Mouse (Mus musculus) gastrocnemius, postnatal 14 days (tissue): ENCODE results near the gene Phc2. TPM values are rescaled to one million over a fixed set of nuclear protein-coding genes. Genes with fewer than 3 reads are reported as not detected.
"Not testable (repeated sequence)": the region's sequence is repeated elsewhere in the genome, so short reads cannot be mapped to it uniquely, and the experiment has no call there.

Experiments used
- DNase-seq: peaks from one replicate; pipeline ENCODE4 v3.0.0; 2021; ENCODE audit warnings: mixed read lengths
- intact Hi-C: fragments of 180-260 bp; cut with DNase I; formaldehyde crosslinking; loops from one replicate; pipeline ENCODE4 v1.15.1; 2025; ENCODE audit warnings: low total_unique reads
- long read RNA-seq, 2 experiments: library from polyadenylated mRNA; stranded (forward); transcript quantifications; one replicate each; pipeline ENCODE4 v2.0.0; 2021
- total RNA-seq, 2 experiments: library from RNA; stranded (reverse); gene quantifications; 2 replicates each; pipeline ENCODE4 v1.2.3; 2021

Phc2 gene
- total RNA-seq = 10 to 100 TPM; 27.1 to 27.9 TPM
- long read RNA-seq, experiment 1, transcript Phc2-202 (7 exons, 2,535 nt) = major isoform, 36 of 58 reads
- long read RNA-seq, experiment 1, partial matches to known transcripts = 3 of 58 reads
- long read RNA-seq, experiment 1, other reads (novel, unspliced or antisense) = 17 of 58 reads
- long read RNA-seq, experiment 2, transcript Phc2-202 (7 exons, 2,535 nt) = major isoform, 27 of 49 reads
- long read RNA-seq, experiment 2, partial matches to known transcripts = 3 of 49 reads
- long read RNA-seq, experiment 2, other reads (novel, unspliced or antisense) = 17 of 49 reads

GRCm38 (mm10) chr4:128654505-128655381 is at the start of gene Phc2:
Phc2 (plus strand) TSS chr4:128654702.
- DNase-seq = peak; percentile 92
- intact Hi-C loops = no loop called here

- DNase-seq = no peak
- intact Hi-C loops = no loop called here
Measured at GRCm38 (mm10) chr4:128606586-128606985, 47.9 kb upstream of the Phc2 start.

GRCm38 (mm10) chr4:128607661-128608060 is 46.8 kb upstream of the Phc2 start:
- intact Hi-C loops = no loop called here
- no peak for DNase-seq

GRCm38 (mm10) chr4:128609276-128609924 is 45.1 kb upstream of the Phc2 start:
- intact Hi-C loops = no loop called here
- DNase-seq = no peak

GRCm38 (mm10) chr4:128609925-128610402 is 44.5 kb upstream of the Phc2 start, which contains the start of gene Zscan20:
Zscan20 (minus strand) TSS chr4:128610098.
- peak; percentile 96 for DNase-seq
- intact Hi-C loops = loop anchor here (10.0 kb wide), 1 partner anchor 165 kb away; no protein-coding TSS in a partner anchor

- intact Hi-C loops = loop anchor here (10.0 kb wide), 1 partner anchor 164 kb away; no protein-coding TSS in a partner anchor
- DNase-seq = no peak
Measured at GRCm38 (mm10) chr4:128610706-128611105, 43.8 kb upstream of the Phc2 start.

- intact Hi-C loops = loop anchor here (10.0 kb wide), 1 partner anchor 163 kb away; no protein-coding TSS in a partner anchor
- DNase-seq = not testable (repeated sequence)
Measured at GRCm38 (mm10) chr4:128611726-128612125, 42.8 kb upstream of the Phc2 start.

GRCm38 (mm10) chr4:128613326-128613725 is 41.2 kb upstream of the Phc2 start:
- intact Hi-C loops = loop anchor here (10.0 kb wide), 1 partner anchor 161 kb away; no protein-coding TSS in a partner anchor
- no peak for DNase-seq

- DNase-seq = no peak
- intact Hi-C loops = loop anchor here (10.0 kb wide), 1 partner anchor 159 kb away; no protein-coding TSS in a partner anchor
Measured at GRCm38 (mm10) chr4:128615761-128616160, 38.7 kb upstream of the Phc2 start.

GRCm38 (mm10) chr4:128617363-128618120 is 37.0 kb upstream of the Phc2 start:
- intact Hi-C loops = loop anchor here (10.0 kb wide), 1 partner anchor 157 kb away; no protein-coding TSS in a partner anchor
- no peak for DNase-seq

- no peak for DNase-seq
- intact Hi-C loops = loop anchor here (10.0 kb wide), 1 partner anchor 156 kb away; no protein-coding TSS in a partner anchor
Measured at GRCm38 (mm10) chr4:128618246-128618911, 36.1 kb upstream of the Phc2 start, which contains the start of gene Tlr12. Tlr12 (minus strand) TSS chr4:128618619.

- intact Hi-C loops = loop anchor here (10.0 kb wide), 1 partner anchor 156 kb away; no protein-coding TSS in a partner anchor
Measured at GRCm38 (mm10) chr4:128618963-128619362, 35.5 kb upstream of the Phc2 start.

GRCm38 (mm10) chr4:128620572-128620971 is 33.9 kb upstream of the Phc2 start:
- DNase-seq = no peak
- intact Hi-C loops = no loop called here

More at GRCm38 (mm10) chr4:128618963-128619362, 35.5 kb upstream of the Phc2 start:
- DNase-seq = no peak

GRCm38 (mm10) chr4:128621109-128621508 is 33.4 kb upstream of the Phc2 start:
- no peak for DNase-seq
- intact Hi-C loops = no loop called here

GRCm38 (mm10) chr4:128635451-128635850 is 19.1 kb upstream of the Phc2 start:
- intact Hi-C loops = no loop called here
- DNase-seq = no peak

- intact Hi-C loops = no loop called here
- DNase-seq = no peak
Measured at GRCm38 (mm10) chr4:128635894-128636585, 18.5 kb upstream of the Phc2 start.

- peak; percentile 34 for DNase-seq
- intact Hi-C loops = no loop called here
Measured at GRCm38 (mm10) chr4:128637250-128637649, 17.3 kb upstream of the Phc2 start.
